Mouse (Mus musculus): ENCODE measurements around the gene Litaf.

- TF ChIP-seq CTCF (IDR thresholded peaks at IDR 0.05; ENCODE audit: low read depth) (no peak), EP300 (IDR thresholded peaks at IDR 0.05; ENCODE audit: low read depth) (no peak)
Observed at GRCm38 (mm10) chr16:11062794-11063721, 2.9 kb downstream of the Litaf start.
